Mouse (Mus musculus): ENCODE data around the gene Lifr. TPM values are rescaled to one million over a fixed set of nuclear protein-coding genes. Genes with fewer than 3 reads are reported as not detected.

Gene Lifr
- polyA plus RNA-seq, 2 experiments = 8.1 to 22.3 TPM

- Histone ChIP-seq H3K4me2 (ENCODE audit: low read depth) (no peak overlapping the region), H3K36me3 (replicated peaks; ENCODE audit: control insufficient read depth, insufficient read depth, low read depth) (no peaks in the 10 kb centered on the region), H3K4me1 (replicated peaks; ENCODE audit: control insufficient read depth in 2 of 2, insufficient read depth in 2 of 2, low read length in 1 of 2) (0 out of 4 replicates have a peak, but pooled peaks cover 0 to 2% of the 10 kb centered on the region in 2 experiments), H3K27me3 (ENCODE audit: control insufficient read depth, insufficient read depth, low read length) (no peaks in the 10 kb centered on the region), H3K9ac (replicated peaks) (no peak overlapping the region), H3K9me3 (ENCODE audit: control insufficient read depth, low read length) (no peaks in the 10 kb centered on the region), H3K27ac (no peak overlapping the region), H3K4me3 (ENCODE audit: insufficient read depth in 1 of 2, low read depth in 2 of 2, low read length in 2 of 2) (no peak overlapping the region)
- 67% methylated on average over 2 of the region's 2 CpGs for WGBS (ENCODE audit: insufficient replicate concordance)
- TF ChIP-seq CTCF (IDR thresholded peaks at IDR 0.05; ENCODE audit: low read depth) = no peak
- no peak for TF ChIP-seq EP300 (IDR thresholded peaks at IDR 0.05; ENCODE audit: low read depth)
- no peak for DNase-seq (ENCODE audit: low read depth in 3 of 3, low spot score in 3 of 3)
- ATAC-seq (ENCODE audit: insufficient read depth) = no peak
Measured at GRCm38 (mm10) chr15:7103051-7103450, 12.6 kb downstream of the Lifr start.

DNA sequence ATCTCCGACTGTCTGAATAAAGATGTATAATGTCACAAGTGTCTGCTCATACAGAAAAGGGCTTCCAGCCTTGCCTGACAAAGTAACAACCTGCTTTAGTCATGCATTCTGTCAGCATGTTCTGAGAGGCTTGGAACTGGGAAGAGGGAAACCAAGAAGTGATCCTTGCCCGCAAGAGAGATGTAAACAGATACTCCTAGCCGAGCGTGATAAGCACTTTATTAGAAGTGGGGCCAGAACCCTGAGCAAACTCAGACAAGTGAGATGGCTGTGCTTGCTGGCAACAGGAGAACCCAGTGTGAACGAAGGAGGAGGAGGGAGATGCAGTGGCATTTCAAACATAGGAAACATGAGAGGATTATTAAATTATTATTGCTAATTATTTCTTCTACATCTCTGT lies 14.8 kb downstream of the Lifr start:
- ATAC-seq (ENCODE audit: insufficient read depth) = no peak
- 44% methylated on average over 5 of the region's 5 CpGs for WGBS (ENCODE audit: insufficient replicate concordance)
- H3K4me1 ChIP-seq (replicated peaks; ENCODE audit: control insufficient read depth in 2 of 2, insufficient read depth in 2 of 2, low read length in 1 of 2) = 0 out of 4 replicates have a peak, but pooled peaks cover 0 to 2% of the 10 kb centered on the region in 2 experiments

DNA sequence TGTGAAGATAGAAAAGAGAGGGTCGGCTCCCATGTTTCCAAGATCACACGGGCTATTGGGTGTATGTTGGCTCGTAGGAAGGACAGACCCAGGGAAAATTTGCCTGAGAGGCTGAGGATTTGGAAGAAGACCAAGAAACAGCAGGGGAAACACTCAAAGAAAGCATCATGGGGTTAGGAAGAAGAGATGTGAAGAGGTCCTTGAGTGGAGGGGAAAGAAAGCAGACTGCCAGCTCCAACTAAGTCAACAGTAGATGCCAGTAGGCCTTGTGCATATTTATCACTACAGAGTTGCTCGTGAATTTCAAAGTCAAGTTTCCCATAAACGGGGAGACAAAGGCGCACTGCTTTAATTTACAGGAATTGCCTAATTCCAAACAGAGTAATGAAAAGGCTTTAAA lies 17.7 kb downstream of the Lifr start:
- no peak for DNase-seq (ENCODE audit: low read depth in 3 of 3, low spot score in 3 of 3)
- Histone ChIP-seq H3K4me2 (ENCODE audit: low read depth) (no peak overlapping the region), H3K4me3 (ENCODE audit: insufficient read depth in 1 of 2, low read depth in 2 of 2, low read length in 2 of 2) (no peak overlapping the region), H3K9ac (replicated peaks) (no peak overlapping the region), H3K27me3 (ENCODE audit: control insufficient read depth, insufficient read depth, low read length) (no peaks in the 10 kb centered on the region), H3K4me1 (replicated peaks; ENCODE audit: control insufficient read depth in 2 of 2, insufficient read depth in 2 of 2, low read length in 1 of 2) (0 out of 4 replicates have a peak, but pooled peaks cover 0 to 2% of the 10 kb centered on the region in 2 experiments), H3K9me3 (ENCODE audit: control insufficient read depth, low read length) (no peaks in the 10 kb centered on the region), H3K27ac (no peak overlapping the region), H3K36me3 (replicated peaks; ENCODE audit: control insufficient read depth, insufficient read depth, low read depth) (no peaks in the 10 kb centered on the region)
- no peak for ATAC-seq (ENCODE audit: insufficient read depth)
- TF ChIP-seq CTCF (IDR thresholded peaks at IDR 0.05; ENCODE audit: low read depth) = no peak
- no peak for TF ChIP-seq EP300 (IDR thresholded peaks at IDR 0.05; ENCODE audit: low read depth)
- WGBS (ENCODE audit: insufficient replicate concordance) = 64% methylated on average over 6 of the region's 6 CpGs

More for the DNA sequence above, 14.8 kb downstream of the Lifr start:
- H3K4me2 ChIP-seq (ENCODE audit: low read depth) = no peak overlapping the region
- H3K9me3 ChIP-seq (ENCODE audit: control insufficient read depth, low read length) = no peaks in the 10 kb centered on the region
- H3K27ac ChIP-seq = no peak overlapping the region
- no peak overlapping the region for H3K4me3 ChIP-seq (ENCODE audit: insufficient read depth in 1 of 2, low read depth in 2 of 2, low read length in 2 of 2)
- H3K9ac ChIP-seq (replicated peaks) = no peak overlapping the region
- no peaks in the 10 kb centered on the region for H3K27me3 ChIP-seq (ENCODE audit: control insufficient read depth, insufficient read depth, low read length)
- TF ChIP-seq CTCF (IDR thresholded peaks at IDR 0.05; ENCODE audit: low read depth) (no peak), EP300 (IDR thresholded peaks at IDR 0.05; ENCODE audit: low read depth) (no peak)
- no peaks in the 10 kb centered on the region for H3K36me3 ChIP-seq (replicated peaks; ENCODE audit: control insufficient read depth, insufficient read depth, low read depth)
- no peak for DNase-seq (ENCODE audit: low read depth in 3 of 3, low spot score in 3 of 3)

DNA sequence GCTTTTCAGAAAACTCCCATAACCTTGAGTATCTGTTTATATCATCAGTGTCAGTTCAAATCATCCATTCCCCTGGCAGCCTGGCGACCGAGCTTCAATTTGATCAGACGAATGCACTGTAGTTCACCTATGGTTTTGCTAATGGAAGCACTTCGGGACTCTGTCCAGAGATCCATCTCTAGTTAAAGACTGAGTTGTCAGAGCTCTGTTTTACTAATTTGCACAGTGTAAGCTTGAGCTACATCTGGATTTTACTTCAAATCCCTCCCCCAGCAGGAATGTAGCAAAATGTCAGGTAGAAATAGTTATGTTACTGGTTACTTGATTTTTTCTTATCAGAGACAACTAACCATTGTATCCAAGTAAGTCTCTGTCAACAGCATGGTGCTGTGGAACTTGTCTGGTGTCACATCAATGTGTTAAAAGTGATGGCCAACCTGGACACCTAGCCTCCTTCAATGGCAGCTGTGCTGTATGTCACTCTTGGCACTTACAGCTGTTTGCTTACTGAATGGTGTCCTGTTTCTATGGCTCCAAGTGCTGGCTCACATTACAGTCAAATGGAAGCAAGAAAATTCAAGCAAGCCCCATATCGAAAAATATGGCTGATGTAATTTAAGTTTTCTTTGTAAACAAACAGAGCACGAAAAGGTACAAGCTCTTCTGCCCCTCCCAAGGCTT lies 22.0 kb downstream of the Lifr start:
- Histone ChIP-seq H3K4me3 (ENCODE audit: insufficient read depth in 1 of 2, low read depth in 2 of 2, low read length in 2 of 2) (no peak overlapping the region), H3K27me3 (ENCODE audit: control insufficient read depth, insufficient read depth, low read length) (no peaks in the 10 kb centered on the region), H3K4me2 (ENCODE audit: low read depth) (no peak overlapping the region), H3K36me3 (replicated peaks; ENCODE audit: control insufficient read depth, insufficient read depth, low read depth) (no peaks in the 10 kb centered on the region), H3K27ac (no peak overlapping the region), H3K4me1 (replicated peaks; ENCODE audit: control insufficient read depth in 2 of 2, insufficient read depth in 2 of 2, low read length in 1 of 2) (no peaks in the 10 kb centered on the region), H3K9me3 (ENCODE audit: control insufficient read depth, low read length) (no peaks in the 10 kb centered on the region), H3K9ac (replicated peaks) (no peak overlapping the region)
- DNase-seq (ENCODE audit: low read depth in 3 of 3, low spot score in 3 of 3) (no peak), ATAC-seq (ENCODE audit: insufficient read depth) (no peak)
- TF ChIP-seq EP300 (IDR thresholded peaks at IDR 0.05; ENCODE audit: low read depth) (no peak), CTCF (IDR thresholded peaks at IDR 0.05; ENCODE audit: low read depth) (no peak)
- 57% methylated on average over 6 of the region's 6 CpGs for WGBS (ENCODE audit: insufficient replicate concordance)

- H3K4me2 ChIP-seq (ENCODE audit: low read depth) = no peak overlapping the region
- no peaks in the 10 kb centered on the region for H3K36me3 ChIP-seq (replicated peaks; ENCODE audit: control insufficient read depth, insufficient read depth, low read depth)
- H3K27me3 ChIP-seq (ENCODE audit: control insufficient read depth, insufficient read depth, low read length) = no peaks in the 10 kb centered on the region
- ATAC-seq (ENCODE audit: insufficient read depth) = no peak
- H3K9ac ChIP-seq (replicated peaks) = no peak overlapping the region
- H3K27ac ChIP-seq = no peak overlapping the region
- TF ChIP-seq CTCF (IDR thresholded peaks at IDR 0.05; ENCODE audit: low read depth) = no peak
- TF ChIP-seq EP300 (IDR thresholded peaks at IDR 0.05; ENCODE audit: low read depth) = no peak
- H3K9me3 ChIP-seq (ENCODE audit: control insufficient read depth, low read length) = no peaks in the 10 kb centered on the region
- DNase-seq (ENCODE audit: low read depth in 3 of 3, low spot score in 3 of 3) = no peak
- no peak overlapping the region for H3K4me3 ChIP-seq (ENCODE audit: insufficient read depth in 1 of 2, low read depth in 2 of 2, low read length in 2 of 2)
- no peaks in the 10 kb centered on the region for H3K4me1 ChIP-seq (replicated peaks; ENCODE audit: control insufficient read depth in 2 of 2, insufficient read depth in 2 of 2, low read length in 1 of 2)
- 23% methylated on average over 3 of the region's 3 CpGs for WGBS (ENCODE audit: insufficient replicate concordance)
Measured at GRCm38 (mm10) chr15:7113906-7114305, 23.5 kb downstream of the Lifr start.
